Mouse (Mus musculus): ENCODE results near the gene St7. TPM values are rescaled to one million over a fixed set of nuclear protein-coding genes. Genes with fewer than 3 reads are reported as not detected.

The St7 gene
- polyA plus RNA-seq, 1 experiment from 2014 or later = 28.3 TPM

DNA sequence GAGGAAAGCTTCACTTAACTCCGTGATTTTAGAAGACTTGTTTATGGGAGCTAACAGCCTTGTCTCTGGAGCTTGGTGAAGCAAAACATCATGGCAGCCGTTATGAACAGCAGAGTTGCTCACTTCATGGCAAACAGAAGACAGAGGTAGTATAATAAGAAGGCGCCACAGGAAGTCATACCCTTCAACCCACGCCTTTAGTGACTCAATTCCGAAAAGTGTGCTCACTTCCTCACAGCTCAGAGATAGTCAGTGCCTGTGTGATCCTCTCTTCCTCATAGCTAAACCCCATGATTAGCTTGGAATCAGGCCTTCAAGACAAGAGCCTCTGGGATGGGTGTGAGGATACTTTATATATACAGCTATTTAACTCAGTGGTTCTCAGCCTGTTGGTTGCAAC is 108.0 kb downstream of the St7 start:
- ATAC-seq (ENCODE audit: low FRiP score, low read depth) = no peak
- Histone ChIP-seq H3K9me3 (no peaks in the 10 kb centered on the region), H3K27me3 (no peaks in the 10 kb centered on the region), H3K4me1 (0 out of 2 replicates have a peak, but pooled peaks cover 2% of the 10 kb centered on the region), H3K4me3 (no peak overlapping the region), H3K36me3 (no peaks in the 10 kb centered on the region), H3K9ac (no peak overlapping the region), H3K27ac (no peak overlapping the region), H3K4me2 (replicated peaks) (no peak overlapping the region)
- WGBS = 85% methylated on average over 5 of the region's 5 CpGs

DNA sequence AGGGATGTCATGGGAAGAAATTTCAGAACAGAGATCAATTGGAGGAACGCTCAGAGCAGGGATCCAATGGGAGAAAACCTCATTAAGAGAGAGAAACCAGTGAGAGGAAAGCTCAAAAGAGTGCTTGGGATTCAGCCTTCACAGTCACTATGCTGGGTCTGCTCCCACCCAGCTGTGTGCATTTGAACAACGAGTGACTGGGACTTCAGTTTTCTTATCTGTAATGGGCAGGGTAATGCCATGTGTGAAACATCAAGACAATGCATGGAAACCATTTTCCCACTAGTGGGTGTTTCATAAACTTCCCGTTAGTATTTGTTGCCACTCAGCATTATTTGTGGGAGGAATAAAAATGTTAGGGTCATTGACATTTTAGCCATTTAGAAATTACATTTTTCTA is 111.7 kb downstream of the St7 start:
- Histone ChIP-seq H3K27ac (no peak overlapping the region), H3K27me3 (no peaks in the 10 kb centered on the region), H3K4me1 (no peaks in the 10 kb centered on the region), H3K4me3 (no peak overlapping the region), H3K36me3 (no peaks in the 10 kb centered on the region), H3K9ac (no peak overlapping the region), H3K9me3 (no peaks in the 10 kb centered on the region), H3K4me2 (replicated peaks) (no peak overlapping the region)
- 74% methylated on average over 3 of the region's 3 CpGs for WGBS
- no peak for ATAC-seq (ENCODE audit: low FRiP score, low read depth)

DNA sequence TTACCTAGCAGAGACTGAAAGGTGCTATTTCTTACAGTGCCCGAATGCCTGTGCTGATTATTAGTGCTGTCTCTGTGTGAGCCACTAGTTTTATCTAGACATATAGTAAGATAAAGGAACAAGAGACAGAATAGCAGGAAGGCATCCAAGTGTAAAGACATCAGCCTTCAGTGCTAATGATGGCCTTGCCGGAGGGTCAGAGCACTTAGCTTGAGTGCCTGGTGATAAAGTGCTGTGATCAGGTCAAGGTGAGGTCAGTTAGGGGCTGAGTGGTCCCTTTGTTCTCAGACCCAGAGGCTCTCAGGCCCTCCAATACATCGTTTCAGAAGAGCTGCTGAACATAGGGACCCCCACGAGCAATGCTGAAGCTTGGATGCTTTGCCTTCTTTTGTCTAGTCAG is 113.8 kb downstream of the St7 start:
- Histone ChIP-seq H3K36me3 (no peaks in the 10 kb centered on the region), H3K9me3 (no peaks in the 10 kb centered on the region), H3K4me2 (replicated peaks) (no peak overlapping the region), H3K9ac (no peak overlapping the region), H3K4me1 (no peaks in the 10 kb centered on the region), H3K4me3 (no peak overlapping the region), H3K27ac (no peak overlapping the region), H3K27me3 (no peaks in the 10 kb centered on the region)
- ATAC-seq (ENCODE audit: low FRiP score, low read depth) = no peak
- 17% methylated on average over 4 of the region's 4 CpGs for WGBS

DNA sequence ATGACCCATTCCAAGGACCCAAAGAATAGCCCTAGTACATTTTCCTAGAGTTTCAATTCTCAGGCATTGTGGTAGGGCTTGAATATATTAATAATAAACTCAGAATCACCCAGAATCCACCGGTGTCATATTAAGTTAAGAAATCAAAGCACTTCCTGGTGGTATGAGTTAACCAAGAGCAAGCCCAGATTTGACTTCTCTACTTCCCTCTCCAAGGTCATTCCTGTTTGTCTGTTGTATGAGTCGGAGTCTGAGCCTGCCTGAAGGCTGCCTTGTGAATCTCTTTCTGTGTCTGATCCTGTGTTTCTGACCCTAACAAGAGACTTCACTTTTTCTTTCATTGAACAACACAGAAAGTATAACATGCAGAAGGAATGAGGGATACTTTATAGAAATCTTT is 118.3 kb downstream of the St7 start:
- Histone ChIP-seq H3K4me1 (peaks cover 17% of the 10 kb centered on the region), H3K36me3 (no peaks in the 10 kb centered on the region), H3K27ac (no peak overlapping the region), H3K27me3 (no peaks in the 10 kb centered on the region), H3K9me3 (no peaks in the 10 kb centered on the region), H3K9ac (no peak overlapping the region), H3K4me3 (no peak overlapping the region), H3K4me2 (replicated peaks) (no peak overlapping the region)
- 82% methylated on average over 2 of the region's 2 CpGs for WGBS
- no peak for ATAC-seq (ENCODE audit: low FRiP score, low read depth)

DNA sequence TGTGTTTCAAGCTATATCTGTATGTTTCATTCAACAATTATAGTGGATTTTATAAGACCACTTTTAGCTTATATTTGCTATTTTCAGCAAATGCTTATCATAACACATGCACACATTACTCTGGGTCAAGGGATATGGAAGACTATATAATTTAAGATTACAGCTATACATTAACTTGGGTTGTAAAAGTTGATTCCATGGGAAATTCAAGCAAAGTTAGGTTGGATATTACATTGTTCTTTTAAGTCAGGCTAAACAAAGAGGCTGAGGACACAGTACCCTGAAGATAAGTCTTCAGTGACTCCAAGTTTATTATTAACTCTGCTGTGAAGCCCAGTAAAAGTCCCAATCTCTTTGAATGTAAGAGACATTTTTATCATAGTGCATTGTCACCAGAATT is 118.8 kb downstream of the St7 start:
- Histone ChIP-seq H3K4me3 (no peak overlapping the region), H3K27me3 (no peaks in the 10 kb centered on the region), H3K4me1 (peaks cover 17% of the 10 kb centered on the region), H3K9ac (no peak overlapping the region), H3K9me3 (no peaks in the 10 kb centered on the region), H3K4me2 (replicated peaks) (no peak overlapping the region), H3K27ac (no peak overlapping the region), H3K36me3 (no peaks in the 10 kb centered on the region)
- ATAC-seq (ENCODE audit: low FRiP score, low read depth) = no peak

DNA sequence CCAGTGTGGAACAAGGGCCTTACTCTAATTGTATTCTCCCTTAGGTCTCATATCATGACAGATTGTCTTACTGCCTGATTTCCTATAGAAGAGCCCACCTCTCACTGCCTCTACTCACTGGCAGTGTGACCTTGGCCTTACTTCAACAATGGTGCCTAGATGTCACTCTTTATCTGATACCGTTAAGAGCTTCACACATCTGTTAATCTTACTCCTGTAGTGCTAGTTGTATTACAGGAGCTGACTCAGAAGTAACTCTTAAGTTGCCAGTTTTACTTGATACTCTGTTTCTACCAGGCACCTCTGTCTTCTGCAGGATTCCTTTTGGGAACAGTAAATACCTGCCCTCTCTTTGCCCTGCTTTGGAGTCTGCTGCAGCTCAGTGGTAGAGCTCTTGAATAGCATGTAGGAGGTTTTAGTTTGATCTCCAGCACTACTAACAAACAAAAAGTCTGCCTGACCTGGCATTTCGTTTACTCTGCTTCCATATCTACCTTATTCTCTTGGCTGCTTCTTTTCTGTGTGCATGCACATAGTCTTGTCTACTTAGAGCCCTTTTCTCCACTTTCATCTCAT is 121.4 kb downstream of the St7 start:
- Histone ChIP-seq H3K9me3 (no peaks in the 10 kb centered on the region), H3K27me3 (no peaks in the 10 kb centered on the region), H3K4me2 (replicated peaks) (no peak overlapping the region), H3K4me1 (peaks cover 24% of the 10 kb centered on the region), H3K9ac (no peak overlapping the region), H3K4me3 (no peak overlapping the region), H3K27ac (no peak overlapping the region), H3K36me3 (no peaks in the 10 kb centered on the region)
- WGBS = 50% methylated on average over 2 of the region's 2 CpGs
- no peak for ATAC-seq (ENCODE audit: low FRiP score, low read depth)

DNA sequence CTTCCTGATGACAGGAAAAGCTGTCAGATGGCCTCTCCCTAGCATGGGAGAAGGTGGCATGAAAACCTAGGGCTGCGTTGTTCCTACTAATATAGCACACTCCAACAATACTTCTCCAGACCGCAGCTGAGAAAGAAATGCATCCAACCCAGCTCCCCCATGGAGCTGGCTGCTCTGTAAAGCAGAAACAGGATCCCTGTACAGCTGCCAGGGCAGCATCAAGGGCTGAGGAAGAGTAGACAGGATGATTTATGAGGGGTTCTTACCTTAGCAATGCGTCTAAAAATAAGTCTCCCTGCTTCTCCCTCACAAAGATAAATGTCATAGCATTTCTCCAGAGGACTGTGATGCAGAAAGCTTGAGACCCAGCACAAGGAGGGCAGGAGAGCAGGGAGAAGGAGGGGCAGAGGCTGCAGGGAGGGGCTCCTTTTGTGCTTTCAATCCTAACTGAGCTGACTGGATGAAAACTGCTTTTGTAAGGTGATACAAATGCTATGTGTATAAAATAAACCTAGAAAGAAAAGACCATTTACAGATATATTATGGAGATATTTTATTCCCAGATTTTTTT is 124.2 kb downstream of the St7 start:
- Histone ChIP-seq H3K4me2 (replicated peaks) (no peak overlapping the region), H3K27ac (no peak overlapping the region), H3K9me3 (no peaks in the 10 kb centered on the region), H3K27me3 (no peaks in the 10 kb centered on the region), H3K9ac (no peak overlapping the region; the same call in 1 of the 2 replicates), H3K4me1 (peaks cover 24% of the 10 kb centered on the region), H3K4me3 (no peak overlapping the region), H3K36me3 (peaks cover 2% of the 10 kb centered on the region; the same call in 1 of the 2 replicates)
- ATAC-seq (ENCODE audit: low FRiP score, low read depth) = peak; percentile 86
- 3% methylated on average over 3 of the region's 3 CpGs for WGBS

DNA sequence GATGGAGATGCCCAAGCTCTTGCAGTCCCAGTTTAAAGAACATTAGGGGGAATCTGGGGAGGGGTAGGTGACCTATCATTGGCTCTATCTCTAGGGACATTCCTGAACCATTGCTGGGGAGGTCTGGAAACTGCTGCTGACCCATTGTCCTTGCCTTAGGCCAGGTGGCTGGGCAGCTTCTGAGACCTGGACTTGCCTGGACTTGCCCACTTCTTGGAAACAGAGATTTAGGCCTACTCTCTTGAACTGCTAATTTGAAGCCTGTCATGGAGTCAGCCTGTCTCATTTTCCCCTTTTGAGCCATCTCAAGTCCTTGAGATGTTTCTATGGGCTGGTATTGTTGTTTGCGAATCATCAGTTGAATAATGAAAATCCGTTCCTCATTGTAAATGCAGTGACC is 130.9 kb downstream of the St7 start:
- Histone ChIP-seq H3K4me1 (no peaks in the 10 kb centered on the region), H3K4me2 (replicated peaks) (no peak overlapping the region), H3K4me3 (no peak overlapping the region), H3K27me3 (no peaks in the 10 kb centered on the region), H3K36me3 (peaks cover 4% of the 10 kb centered on the region; the same call in 1 of the 2 replicates), H3K9me3 (no peaks in the 10 kb centered on the region), H3K27ac (no peak overlapping the region), H3K9ac (no peak overlapping the region)
- no peak for ATAC-seq (ENCODE audit: low FRiP score, low read depth)
- 92% methylated on average over 2 of the region's 2 CpGs for WGBS

DNA sequence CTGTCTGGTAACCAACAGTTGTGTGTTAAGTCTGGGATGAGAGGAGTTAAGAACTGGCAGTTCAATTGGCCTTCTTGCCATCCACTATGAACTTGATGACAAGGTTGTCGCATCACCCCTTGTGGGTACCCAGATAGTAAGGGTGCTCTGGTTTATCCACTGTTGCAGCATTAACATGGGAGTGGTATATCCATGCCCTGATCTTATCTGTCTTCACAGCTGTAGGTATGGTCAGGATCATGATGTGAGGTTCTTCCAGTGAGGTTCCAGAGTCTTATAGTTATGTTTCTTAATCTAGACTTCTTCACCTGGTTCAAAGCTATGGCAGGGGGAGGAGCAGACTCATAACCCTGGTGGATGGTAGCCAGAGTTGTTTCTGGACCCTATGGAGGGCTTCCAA is 132.0 kb downstream of the St7 start:
- Histone ChIP-seq H3K36me3 (peaks cover 4% of the 10 kb centered on the region; the same call in 1 of the 2 replicates), H3K27ac (no peak overlapping the region), H3K9me3 (no peaks in the 10 kb centered on the region), H3K9ac (no peak overlapping the region), H3K4me3 (no peak overlapping the region), H3K27me3 (no peaks in the 10 kb centered on the region), H3K4me1 (no peaks in the 10 kb centered on the region), H3K4me2 (replicated peaks) (no peak overlapping the region)
- no peak for ATAC-seq (ENCODE audit: low FRiP score, low read depth)
- WGBS = 100% methylated on average over 1 of the region's 1 CpGs

DNA sequence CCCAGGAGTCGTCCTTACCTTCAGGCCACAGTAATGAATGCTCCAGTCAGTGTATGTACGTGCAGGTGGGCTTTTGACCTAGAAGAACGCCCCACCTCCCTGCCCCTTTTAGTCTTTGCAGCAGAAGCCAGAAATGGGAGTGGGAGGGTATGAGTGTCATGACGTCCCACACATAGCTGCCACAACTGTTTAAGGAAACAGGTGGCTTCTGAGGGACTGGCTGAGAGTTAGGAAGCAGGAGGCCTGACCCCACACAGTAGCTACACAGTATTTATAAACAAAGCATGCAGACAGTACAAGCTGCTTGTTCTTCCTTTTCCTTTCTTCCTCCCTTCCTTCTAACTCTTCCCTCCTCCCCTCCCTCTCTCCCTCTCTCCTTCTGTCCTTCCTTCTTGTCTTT is 135.6 kb downstream of the St7 start:
- no peaks in the 10 kb centered on the region for H3K27me3 ChIP-seq
- no peaks in the 10 kb centered on the region for H3K4me1 ChIP-seq
- H3K36me3 ChIP-seq = peaks cover 7% of the 10 kb centered on the region; the same call in 1 of the 2 replicates
- H3K27ac ChIP-seq = no peak overlapping the region
- H3K4me3 ChIP-seq = no peak overlapping the region
- H3K4me2 ChIP-seq (replicated peaks) = no peak overlapping the region
- 63% methylated on average over 4 of the region's 4 CpGs for WGBS
- peaks cover 8% of the 10 kb centered on the region for H3K9me3 ChIP-seq
- no peak overlapping the region for H3K9ac ChIP-seq
- ATAC-seq (ENCODE audit: low FRiP score, low read depth) = no peak

DNA sequence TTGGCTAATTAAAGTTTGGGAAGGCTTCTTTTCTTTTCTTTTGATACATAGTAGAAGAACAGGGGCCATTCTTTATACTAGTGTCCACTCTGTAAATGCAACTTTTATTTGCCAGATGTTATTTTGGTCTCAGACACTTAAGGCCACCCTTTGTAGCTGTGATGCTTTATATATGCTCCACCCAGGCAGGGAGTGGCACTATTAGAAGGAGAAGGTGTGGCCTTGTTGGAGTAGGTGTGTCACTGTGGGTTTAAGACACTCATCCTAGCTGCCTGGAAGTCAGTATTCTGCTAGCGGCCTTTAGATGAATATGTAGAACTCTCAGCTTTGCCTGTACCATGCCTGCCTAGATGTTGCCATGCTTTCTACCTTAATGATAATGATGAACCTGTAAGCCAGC is 137.2 kb downstream of the St7 start:
- Histone ChIP-seq H3K9ac (no peak overlapping the region), H3K27ac (no peak overlapping the region), H3K4me1 (peaks cover 2% of the 10 kb centered on the region), H3K9me3 (peaks cover 8% of the 10 kb centered on the region), H3K36me3 (peaks cover 7% of the 10 kb centered on the region; the same call in 1 of the 2 replicates), H3K27me3 (no peaks in the 10 kb centered on the region), H3K4me2 (replicated peaks) (no peak overlapping the region), H3K4me3 (no peak overlapping the region)
- 100% methylated on average over 1 of the region's 1 CpGs for WGBS
- ATAC-seq (ENCODE audit: low FRiP score, low read depth) = no peak

DNA sequence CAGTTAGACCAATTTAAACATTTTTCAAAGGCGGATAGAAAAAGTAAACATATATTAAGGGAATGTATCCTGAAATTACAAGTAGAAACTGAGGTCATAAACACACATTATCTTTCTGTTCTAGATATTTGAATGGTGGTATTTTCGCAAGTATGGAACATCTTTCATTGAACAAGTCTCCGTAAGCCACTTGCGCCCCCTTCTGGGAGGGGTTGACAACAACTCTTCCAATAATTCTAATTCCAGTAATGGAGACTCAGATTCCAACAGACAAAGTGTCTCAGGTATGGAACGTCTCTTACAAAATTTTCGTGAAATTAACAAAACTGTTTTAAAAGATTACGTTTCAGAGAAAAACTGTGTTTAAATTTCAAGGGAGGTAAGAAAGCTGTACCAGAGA is 141.8 kb downstream of the St7 start:
- 46% methylated on average over 7 of the region's 7 CpGs for WGBS

DNA sequence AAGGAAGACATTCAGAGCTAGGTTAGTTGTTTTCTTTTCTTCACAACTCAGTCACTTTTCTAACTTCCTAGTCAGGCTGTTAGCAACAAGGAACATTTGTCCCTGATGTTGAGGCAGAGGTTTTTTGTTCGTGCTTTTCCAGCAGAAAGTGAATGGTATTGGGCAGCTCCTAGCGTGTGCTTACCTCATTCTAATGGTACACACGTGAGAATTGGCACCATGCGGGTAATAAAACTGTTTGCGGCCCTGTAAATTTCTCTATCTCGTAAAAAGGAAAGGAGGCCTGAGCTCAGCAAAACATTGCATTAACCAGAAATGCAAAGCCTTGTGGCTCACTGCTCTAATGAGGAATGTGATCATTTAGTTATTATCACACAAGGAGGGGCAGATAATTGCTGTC is 143.0 kb downstream of the St7 start:
- 13% methylated on average over 6 of the region's 6 CpGs for WGBS
- H3K4me2 ChIP-seq (replicated peaks) = peak overlapping the region; percentile 15; the same call in 1 of the 2 replicates
- H3K36me3 ChIP-seq = peaks cover 8% of the 10 kb centered on the region

More for the DNA sequence above, 141.8 kb downstream of the St7 start:
- Histone ChIP-seq H3K36me3 (peaks cover 7% of the 10 kb centered on the region; the same call in 1 of the 2 replicates), H3K4me2 (replicated peaks) (no peak overlapping the region), H3K9ac (no peak overlapping the region), H3K4me3 (no peak overlapping the region), H3K27me3 (no peaks in the 10 kb centered on the region), H3K27ac (no peak overlapping the region), H3K9me3 (peaks cover 8% of the 10 kb centered on the region), H3K4me1 (peaks cover 15% of the 10 kb centered on the region)
- ATAC-seq (ENCODE audit: low FRiP score, low read depth) = no peak

More for the DNA sequence above, 143.0 kb downstream of the St7 start:
- H3K9me3 ChIP-seq = no peaks in the 10 kb centered on the region
- H3K4me1 ChIP-seq = peaks cover 15% of the 10 kb centered on the region
- no peak overlapping the region for H3K9ac ChIP-seq
- ATAC-seq (ENCODE audit: low FRiP score, low read depth) = peak; percentile 78; the same call in 1 of the 2 replicates
- no peak overlapping the region for H3K4me3 ChIP-seq
- no peak overlapping the region; the same call in 1 of the 2 replicates for H3K27ac ChIP-seq
- H3K27me3 ChIP-seq = no peaks in the 10 kb centered on the region
